Comparison of ENCODE assay signal across 8 mouse cellular contexts in genomic region chr3:86548091-86549015, GRCm38 (mm10). TPM values are rescaled to one million over a fixed set of nuclear protein-coding genes. Genes with fewer than 3 reads are reported as not detected.
DNase-seq lines count a peak whose midpoint lies in the region; ATAC-seq and TF ChIP-seq lines count a peak whose summit lies in the region.

Mab21l2 (minus strand) TSS chr3:86548629.

- peak within 1 kb of the TSS; percentile 48 for H3K4me2 ChIP-seq in forebrain, embryonic 15.5 days (replicated peaks)
- H3K4me2 ChIP-seq in liver, embryonic 12.5 days: peak within 1 kb of the TSS; percentile 62
- H3K4me2 ChIP-seq in stomach, embryonic 15.5 days: peak within 1 kb of the TSS; percentile 55

- peak; percentile 50 for DNase-seq in left cerebral cortex, postnatal 4 days
- no peak for DNase-seq in left cerebral cortex, adult 2 months (ENCODE audit: extremely low spot score in 1 of 2, low spot score in 2 of 2)
- no peak for DNase-seq in spleen, adult 18-20 months
- no peak for DNase-seq in urinary bladder, adult 2 months (ENCODE audit: low spot score)

- WGBS in forebrain, embryonic 15.5 days: 1% methylated on average over 25 of the region's 25 CpGs
- 2% methylated on average over 25 of the region's 25 CpGs for WGBS in liver, embryonic 12.5 days (ENCODE audit: insufficient replicate concordance)
- WGBS in stomach, embryonic 15.5 days: 10% methylated on average over 25 of the region's 25 CpGs

- peaks cover 3% of the 10 kb centered on the region; the same call in 1 of the 2 replicates for H3K4me1 ChIP-seq in bone marrow macrophage, adult 2 months (ENCODE audit: control insufficient read depth, insufficient read depth, low read length)
- peaks cover 24% of the 10 kb centered on the region for H3K4me1 ChIP-seq in forebrain, embryonic 15.5 days
- H3K4me1 ChIP-seq in liver, embryonic 12.5 days: peaks cover 29% of the 10 kb centered on the region
- peaks cover 13% of the 10 kb centered on the region for H3K4me1 ChIP-seq in stomach, embryonic 15.5 days

- peak; percentile 52; the same call in 1 of the 2 replicates for ATAC-seq in forebrain, embryonic 15.5 days (replicated peaks)
- ATAC-seq in liver, embryonic 12.5 days: 0 out of 2 replicates have a peak, but pooled peaks have one; percentile 40
- ATAC-seq in stomach, embryonic 15.5 days (ENCODE audit: insufficient read depth, low FRiP score, low read depth): peak; percentile 56; the same call in 1 of the 2 replicates

- H3K9me3 ChIP-seq in forebrain, embryonic 15.5 days: no peaks in the 10 kb centered on the region
- H3K9me3 ChIP-seq in liver, embryonic 12.5 days (replicated peaks): no peaks in the 10 kb centered on the region
- H3K9me3 ChIP-seq in stomach, embryonic 15.5 days: no peaks in the 10 kb centered on the region

- intact Hi-C loops in left cerebral cortex, postnatal 4 days (cut with DNase I): no loop called here
- intact Hi-C loops in left cerebral cortex, adult 2 months (cut with DNase I): loop anchor here (10.0 kb wide), 1 partner anchor 206 kb away; no protein-coding TSS in a partner anchor

- H3K36me3 ChIP-seq in forebrain, embryonic 15.5 days: no peaks in the 10 kb centered on the region
- H3K36me3 ChIP-seq in liver, embryonic 12.5 days: no peaks in the 10 kb centered on the region
- H3K36me3 ChIP-seq in stomach, embryonic 15.5 days: no peaks in the 10 kb centered on the region

- no peak for TF ChIP-seq POLR2A in bone marrow macrophage, adult 2 months (IDR thresholded peaks at IDR 0.05; ENCODE audit: borderline replicate concordance, low read depth, low read length)

- peaks cover 61% of the 10 kb centered on the region for H3K27me3 ChIP-seq in forebrain, embryonic 15.5 days
- H3K27me3 ChIP-seq in liver, embryonic 12.5 days (replicated peaks): peaks cover 62% of the 10 kb centered on the region
- peaks cover 39% of the 10 kb centered on the region for H3K27me3 ChIP-seq in stomach, embryonic 15.5 days (replicated peaks)

- no peak for TF ChIP-seq CTCF in left cerebral cortex, adult 2 months (IDR thresholded peaks at IDR 0.05)
- TF ChIP-seq CTCF in bone marrow macrophage, adult 2 months (IDR thresholded peaks at IDR 0.05; ENCODE audit: low read depth, low read length): no peak

- H3K4me3 ChIP-seq in left cerebral cortex, adult 2 months: no peak within 1 kb of the TSS; the same call in 1 of the 2 replicates
- peak within 1 kb of the TSS; percentile 56 for H3K4me3 ChIP-seq in bone marrow macrophage, adult 2 months (ENCODE audit: insufficient read depth, low read length)
- H3K4me3 ChIP-seq in forebrain, embryonic 15.5 days: peak within 1 kb of the TSS; percentile 29
- peak within 1 kb of the TSS; percentile 47 for H3K4me3 ChIP-seq in liver, embryonic 12.5 days
- peak within 1 kb of the TSS; percentile 39 for H3K4me3 ChIP-seq in stomach, embryonic 15.5 days (replicated peaks)

- H3K9ac ChIP-seq in forebrain, embryonic 15.5 days (replicated peaks): no peak within 1 kb of the TSS; the same call in 1 of the 2 replicates
- no peak within 1 kb of the TSS for H3K9ac ChIP-seq in liver, embryonic 12.5 days
- H3K9ac ChIP-seq in stomach, embryonic 15.5 days: no peak within 1 kb of the TSS

- no peak within 1 kb of the TSS for H3K27ac ChIP-seq in left cerebral cortex, adult 2 months
- no peak within 1 kb of the TSS for H3K27ac ChIP-seq in bone marrow macrophage, adult 2 months (ENCODE audit: insufficient read depth, low read depth, low read length)
- no peak within 1 kb of the TSS for H3K27ac ChIP-seq in forebrain, embryonic 15.5 days (replicated peaks)
- H3K27ac ChIP-seq in liver, embryonic 12.5 days: no peak within 1 kb of the TSS; the same call in 1 of the 2 replicates
- peak within 1 kb of the TSS; percentile 49; the same call in 1 of the 2 replicates for H3K27ac ChIP-seq in stomach, embryonic 15.5 days

RNA-seq across cellular contexts. Expression of gene Mab21l2, which starts in this region (rescaled TPM):
- total RNA-seq in left cerebral cortex, postnatal 4 days (2021): under 1 TPM; 0.14 to 0.62 TPM
- under 1 TPM; 0.25 to 0.26 TPM for total RNA-seq in left cerebral cortex, adult 2 months (2021)
- not detected in 2 replicates for polyA plus RNA-seq in bone marrow macrophage, adult 2 months (2012; ENCODE audit: insufficient read depth, insufficient read length, missing spikeins)
- 2.2 and 3.5 TPM in 2 replicates for polyA plus RNA-seq in forebrain, embryonic 15.5 days (2015; fragmentation: Nextera tagmentation; extraction: Ambion mirVana)
- 2.0 and 2.9 TPM in 2 replicates for polyA plus RNA-seq in liver, embryonic 12.5 days (2016; fragmentation: Nextera tagmentation; extraction: Ambion mirVana)
- polyA plus RNA-seq in stomach, embryonic 15.5 days (2015; fragmentation: Nextera tagmentation; extraction: Ambion mirVana): 28.7 and 31.8 TPM in 2 replicates
- polyA plus RNA-seq in urinary bladder, adult 2 months (2012; rRNA removed): 1.7 and 2.0 TPM in 2 replicates

Comparison
In these comparisons a context has a peak if more than half of its experiments do, and no peak if none do; other contexts are left out.
1. Peak in DNase-seq in left cerebral cortex, postnatal 4 days; RNA of the gene not detected or under 1 TPM.